Mouse (Mus musculus) forebrain, embryonic 16.5 days (tissue): ENCODE measurements around the gene Nhlrc1. TPM values are rescaled to one million over a fixed set of nuclear protein-coding genes. Genes with fewer than 3 reads are reported as not detected.
A peak's percentile ranks its signal among the peaks of the same experiment; 100 is the strongest.

Experiments used
- ATAC-seq: fragments of 200-750 bp; cut with Nextera tagmentation; 2 replicates; pipeline ENCODE4 v1.8.0; 2017; ENCODE audit warnings: mild to moderate bottlenecking, moderate library complexity
- H3K27ac ChIP-seq: fragments of 300-500 bp; sonication (generic); 2 replicates; pipeline ENCODE4 v1.5.1; 2014; ENCODE audit warnings: low read length, control low read depth
- H3K27me3 ChIP-seq: fragments of 300-500 bp; sonication (generic); replicated peaks from 2 replicates; pipeline ENCODE4 v1.6.1; 2014; ENCODE audit warnings: low read length; ENCODE audit not compliant: control insufficient read depth, insufficient read depth
- H3K36me3 ChIP-seq: fragments of 300-500 bp; sonication (generic); 2 replicates; pipeline ENCODE4 v1.6.1; 2014; ENCODE audit not compliant: control insufficient read depth, insufficient read depth
- H3K4me1 ChIP-seq: fragments of 300-500 bp; sonication (generic); replicated peaks from 2 replicates; pipeline ENCODE4 v1.6.1; 2014; ENCODE audit warnings: low read length; ENCODE audit not compliant: control insufficient read depth, insufficient read depth
- H3K4me2 ChIP-seq: fragments of 300-500 bp; sonication (generic); 2 replicates; pipeline ENCODE4 v1.6.1; 2014; ENCODE audit warnings: mild to moderate bottlenecking, low read length, control low read depth
- H3K4me3 ChIP-seq: fragments of 300-500 bp; sonication (generic); replicated peaks from 2 replicates; pipeline ENCODE4 v1.5.1; 2014; ENCODE audit warnings: mild to moderate bottlenecking, low read length, control low read depth
- H3K9ac ChIP-seq: fragments of 300-500 bp; sonication (generic); replicated peaks from 2 replicates; pipeline ENCODE4 v1.6.1; 2014; ENCODE audit warnings: low read depth, low read length, control low read depth
- H3K9me3 ChIP-seq: fragments of 300-500 bp; sonication (generic); 2 replicates; pipeline ENCODE4 v1.6.1; 2016; ENCODE audit warnings: low read length; ENCODE audit not compliant: control insufficient read depth
- WGBS: fragments of 180-500 bp; shearing (Covaris S2); extraction: QIAGEN DNeasy Blood & Tissue Kit; methylation state at CpG from one replicate; pipeline ENCODE4 v1.1.7; 2014; 5-methylcytosine and 5-hydroxymethylcytosine counted together
- polyA plus RNA-seq: library from polyadenylated mRNA; unstranded; fragments of >200 nt; fragmentation: Nextera tagmentation; extraction: Ambion mirVana; gene quantifications from 2 replicates; pipeline ENCODE4 v1.2.1, GENCODE M21; 2015

Gene Nhlrc1
- polyA plus RNA-seq, 1 experiment from 2014 or later, result 14.9 TPM

GRCm38 (mm10) chr13:47043833-47044616 lies 29.4 kb upstream of the Nhlrc1 start:
- peak overlapping the region; percentile 96 for H3K4me2 ChIP-seq
- H3K4me1 ChIP-seq, result peaks cover 15% of the 10 kb centered on the region
- under 1% methylated on average over 44 of the region's 45 CpGs for WGBS
- peaks cover 5% of the 10 kb centered on the region; the same call in 1 of the 2 replicates for H3K36me3 ChIP-seq
- H3K27ac ChIP-seq, result peak overlapping the region; percentile 78
- H3K9ac ChIP-seq, result peak overlapping the region; percentile 90
- H3K4me3 ChIP-seq, result peak overlapping the region; percentile 95
- no peaks in the 10 kb centered on the region for H3K27me3 ChIP-seq
- H3K9me3 ChIP-seq, result no peaks in the 10 kb centered on the region
- peak; percentile 48 for ATAC-seq

GRCm38 (mm10) chr13:47043030-47043680 lies 28.5 kb upstream of the Nhlrc1 start, which contains the start of gene Kdm1b:
Kdm1b (plus strand) TSS chr13:47043499.
- peaks cover 15% of the 10 kb centered on the region for H3K4me1 ChIP-seq

GRCm38 (mm10) chr13:47042024-47042633 lies 27.5 kb upstream of the Nhlrc1 start:
- Histone ChIP-seq H3K27ac (no peak overlapping the region), H3K9me3 (no peaks in the 10 kb centered on the region), H3K4me1 (peaks cover 15% of the 10 kb centered on the region), H3K36me3 (no peaks in the 10 kb centered on the region), H3K9ac (no peak overlapping the region), H3K27me3 (no peaks in the 10 kb centered on the region), H3K4me2 (peak overlapping the region; percentile 96), H3K4me3 (peak overlapping the region; percentile 6; the same call in 1 of the 2 replicates)
- ATAC-seq, result no peak
- 43% methylated on average over 8 of the region's 8 CpGs for WGBS

More at GRCm38 (mm10) chr13:47043030-47043680, 28.5 kb upstream of the Nhlrc1 start, which contains the start of gene Kdm1b:
- Histone ChIP-seq H3K27me3 (no peaks in the 10 kb centered on the region), H3K9me3 (no peaks in the 10 kb centered on the region), H3K4me2 (peak within 1 kb of the TSS; percentile 96), H3K9ac (peak within 1 kb of the TSS; percentile 90), H3K4me3 (peak within 1 kb of the TSS; percentile 95), H3K36me3 (no peaks in the 10 kb centered on the region), H3K27ac (peak within 1 kb of the TSS; percentile 78)
- peak; percentile 94 for ATAC-seq
- under 1% methylated on average over 47 of the region's 48 CpGs for WGBS

- WGBS, result 90% methylated on average over 5 of the region's 5 CpGs
- H3K4me3 ChIP-seq, result no peak overlapping the region
- no peaks in the 10 kb centered on the region for H3K27me3 ChIP-seq
- H3K9me3 ChIP-seq, result no peaks in the 10 kb centered on the region
- peaks cover 15% of the 10 kb centered on the region for H3K4me1 ChIP-seq
- no peak overlapping the region for H3K27ac ChIP-seq
- no peak for ATAC-seq
- H3K4me2 ChIP-seq, result no peak overlapping the region
- H3K36me3 ChIP-seq, result no peaks in the 10 kb centered on the region
- no peak overlapping the region for H3K9ac ChIP-seq
Observed at GRCm38 (mm10) chr13:47040061-47040460, 25.4 kb upstream of the Nhlrc1 start.

GRCm38 (mm10) chr13:47037946-47038345 lies 23.3 kb upstream of the Nhlrc1 start:
- 81% methylated on average over 6 of the region's 6 CpGs for WGBS
- Histone ChIP-seq H3K27ac (no peak overlapping the region), H3K9ac (no peak overlapping the region), H3K4me2 (no peak overlapping the region), H3K9me3 (no peaks in the 10 kb centered on the region), H3K4me1 (peaks cover 5% of the 10 kb centered on the region), H3K27me3 (no peaks in the 10 kb centered on the region), H3K36me3 (no peaks in the 10 kb centered on the region), H3K4me3 (no peak overlapping the region)
- ATAC-seq, result no peak

GRCm38 (mm10) chr13:47033602-47034001 lies 19.0 kb upstream of the Nhlrc1 start:
- H3K27ac ChIP-seq, result no peak overlapping the region
- H3K4me1 ChIP-seq, result no peaks in the 10 kb centered on the region
- H3K9me3 ChIP-seq, result no peaks in the 10 kb centered on the region
- no peaks in the 10 kb centered on the region for H3K36me3 ChIP-seq
- 89% methylated on average over 4 of the region's 4 CpGs for WGBS
- ATAC-seq, result no peak
- H3K4me2 ChIP-seq, result no peak overlapping the region
- H3K27me3 ChIP-seq, result no peaks in the 10 kb centered on the region
- no peak overlapping the region for H3K4me3 ChIP-seq
- H3K9ac ChIP-seq, result no peak overlapping the region

GRCm38 (mm10) chr13:47030376-47031107 lies 15.9 kb upstream of the Nhlrc1 start:
- no peak overlapping the region for H3K4me3 ChIP-seq
- H3K9ac ChIP-seq, result no peak overlapping the region
- H3K27ac ChIP-seq, result no peak overlapping the region
- no peaks in the 10 kb centered on the region for H3K4me1 ChIP-seq
- H3K27me3 ChIP-seq, result no peaks in the 10 kb centered on the region
- 89% methylated on average over 17 of the region's 17 CpGs for WGBS
- no peaks in the 10 kb centered on the region for H3K36me3 ChIP-seq
- H3K9me3 ChIP-seq, result no peaks in the 10 kb centered on the region
- no peak overlapping the region for H3K4me2 ChIP-seq
- no peak for ATAC-seq

GRCm38 (mm10) chr13:47020798-47021197 lies 6.1 kb upstream of the Nhlrc1 start:
- H3K36me3 ChIP-seq, result no peaks in the 10 kb centered on the region
- H3K4me1 ChIP-seq, result no peaks in the 10 kb centered on the region
- H3K27me3 ChIP-seq, result no peaks in the 10 kb centered on the region
- ATAC-seq, result no peak
- no peaks in the 10 kb centered on the region for H3K9me3 ChIP-seq
- no peak overlapping the region for H3K27ac ChIP-seq
- H3K4me3 ChIP-seq, result no peak overlapping the region
- no peak overlapping the region for H3K4me2 ChIP-seq
- 79% methylated on average over 7 of the region's 7 CpGs for WGBS
- H3K9ac ChIP-seq, result no peak overlapping the region
